Mouse (Mus musculus) thymus, adult 18-20 months (tissue): Measurements from ENCODE around the gene Ppp1r36.
"Not testable (repeated sequence)": the region's sequence is repeated elsewhere in the genome, so short reads cannot be mapped to it uniquely, and the experiment has no call there.

Experiments used
- DNase-seq, 2 experiments: peaks; one replicate each; pipeline ENCODE4 v3.0.0; 2022; ENCODE audit warnings: mixed read lengths in 2 of 2

The Ppp1r36 gene

GRCm38 (mm10) chr12:76401674-76402073 lies 15.7 kb upstream of the Ppp1r36 start:
- DNase-seq, result no peak

- peak in 1 of 2 experiments; percentile 12 for DNase-seq
Observed at GRCm38 (mm10) chr12:76402991-76403885, 14.1 kb upstream of the Ppp1r36 start.

- peak; percentile 99 for DNase-seq
Observed at GRCm38 (mm10) chr12:76403886-76404537, 13.3 kb upstream of the Ppp1r36 start, which contains the start of gene Hspa2. Gene Hspa2, plus strand, starts transcription at chr12:76404176.

GRCm38 (mm10) chr12:76404836-76405182 lies 12.5 kb upstream of the Ppp1r36 start:
- peak in 1 of 2 experiments; percentile 14 for DNase-seq

GRCm38 (mm10) chr12:76405183-76405970 lies 12.0 kb upstream of the Ppp1r36 start:
- peak; percentile 17 to 26 for DNase-seq

- no peak for DNase-seq
Observed at GRCm38 (mm10) chr12:76405971-76406370, 11.4 kb upstream of the Ppp1r36 start.

- DNase-seq, result no peak
Observed at GRCm38 (mm10) chr12:76407184-76407583, 10.2 kb upstream of the Ppp1r36 start.

GRCm38 (mm10) chr12:76409166-76409565 lies 8.2 kb upstream of the Ppp1r36 start:
- no peak for DNase-seq

GRCm38 (mm10) chr12:76415383-76416010 lies 1.8 kb upstream of the Ppp1r36 start:
- no peak for DNase-seq

- DNase-seq, result no peak
Observed at GRCm38 (mm10) chr12:76418346-76418745, 1.0 kb downstream of the Ppp1r36 start.

- DNase-seq, result no peak
Observed at GRCm38 (mm10) chr12:76425256-76425655, 7.9 kb downstream of the Ppp1r36 start.

- DNase-seq, result no peak
Observed at GRCm38 (mm10) chr12:76427546-76427945, 10.2 kb downstream of the Ppp1r36 start.

GRCm38 (mm10) chr12:76430879-76431406 lies 13.6 kb downstream of the Ppp1r36 start:
- DNase-seq, result no peak

- no peak for DNase-seq
Observed at GRCm38 (mm10) chr12:76431431-76431830, 14.1 kb downstream of the Ppp1r36 start.

GRCm38 (mm10) chr12:76434111-76434510 lies 16.8 kb downstream of the Ppp1r36 start:
- no peak for DNase-seq

- no peak for DNase-seq
Observed at GRCm38 (mm10) chr12:76435084-76435483, 17.7 kb downstream of the Ppp1r36 start.

GRCm38 (mm10) chr12:76435549-76435948 lies 18.2 kb downstream of the Ppp1r36 start:
- DNase-seq, result no peak

- DNase-seq, result not testable (repeated sequence)
Observed at GRCm38 (mm10) chr12:76443488-76443887, 26.1 kb downstream of the Ppp1r36 start.

GRCm38 (mm10) chr12:76444359-76444772 lies 27.0 kb downstream of the Ppp1r36 start:
- DNase-seq, result no peak

GRCm38 (mm10) chr12:76444862-76445261 lies 27.5 kb downstream of the Ppp1r36 start:
- no peak for DNase-seq

- DNase-seq, result no peak
Observed at GRCm38 (mm10) chr12:76446201-76446600, 28.9 kb downstream of the Ppp1r36 start.

- no peak for DNase-seq
Observed at GRCm38 (mm10) chr12:76448127-76448526, 30.8 kb downstream of the Ppp1r36 start.
